Mouse (Mus musculus): Measurements from ENCODE around the gene Id3. TPM values are rescaled to one million over a fixed set of nuclear protein-coding genes. Genes with fewer than 3 reads are reported as not detected.
A peak's percentile ranks its signal among the peaks of the same experiment; 100 is the strongest.

The Id3 gene
- total and polyA plus RNA-seq, 3 experiments, result 18.3 to 116 (median 85.5) TPM

DNA sequence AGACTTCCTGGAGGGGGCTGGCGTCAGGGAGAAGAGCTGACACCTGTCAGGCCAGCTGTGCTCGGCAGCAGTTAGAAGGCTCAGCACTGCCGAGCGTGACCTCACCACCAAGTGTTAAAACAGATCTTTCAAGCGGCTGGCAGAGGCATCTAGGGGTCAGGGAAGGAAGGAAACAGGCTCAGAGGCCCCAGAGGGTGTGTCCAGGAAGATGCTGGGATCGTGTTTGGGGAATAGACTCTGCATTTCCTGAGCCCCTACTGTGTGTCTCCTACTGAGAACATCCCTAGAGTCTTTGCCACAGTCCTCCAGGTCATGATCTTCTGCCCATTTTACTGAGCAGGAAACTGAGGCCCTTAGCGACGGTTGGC is 33.9 kb downstream of the Id3 start (continued):
- no peak; the same call in 1 of the 2 replicates for TF ChIP-seq EP300 (IDR thresholded peaks at IDR 0.05; ENCODE audit: low read length)
- no peak for TF ChIP-seq HCFC1 (IDR thresholded peaks at IDR 0.05; ENCODE audit: low read depth, low read length)
- TF ChIP-seq UBTF (IDR thresholded peaks at IDR 0.05; ENCODE audit: low read depth, low read length), result no peak
- TF ChIP-seq MYC (IDR thresholded peaks at IDR 0.05; ENCODE audit: low read depth, low read length), result peak; percentile 74; the same call in 1 of the 2 replicates
- no peak for TF ChIP-seq ZNF384 (IDR thresholded peaks at IDR 0.05; ENCODE audit: low read depth, low read length)
- TF ChIP-seq POLR2AphosphoS2 (IDR thresholded peaks at IDR 0.05; ENCODE audit: low read depth, low read length), result no peak
- peak; percentile 47 for TF ChIP-seq ELF1 (IDR thresholded peaks at IDR 0.05; ENCODE audit: low read depth, low read length)

DNA sequence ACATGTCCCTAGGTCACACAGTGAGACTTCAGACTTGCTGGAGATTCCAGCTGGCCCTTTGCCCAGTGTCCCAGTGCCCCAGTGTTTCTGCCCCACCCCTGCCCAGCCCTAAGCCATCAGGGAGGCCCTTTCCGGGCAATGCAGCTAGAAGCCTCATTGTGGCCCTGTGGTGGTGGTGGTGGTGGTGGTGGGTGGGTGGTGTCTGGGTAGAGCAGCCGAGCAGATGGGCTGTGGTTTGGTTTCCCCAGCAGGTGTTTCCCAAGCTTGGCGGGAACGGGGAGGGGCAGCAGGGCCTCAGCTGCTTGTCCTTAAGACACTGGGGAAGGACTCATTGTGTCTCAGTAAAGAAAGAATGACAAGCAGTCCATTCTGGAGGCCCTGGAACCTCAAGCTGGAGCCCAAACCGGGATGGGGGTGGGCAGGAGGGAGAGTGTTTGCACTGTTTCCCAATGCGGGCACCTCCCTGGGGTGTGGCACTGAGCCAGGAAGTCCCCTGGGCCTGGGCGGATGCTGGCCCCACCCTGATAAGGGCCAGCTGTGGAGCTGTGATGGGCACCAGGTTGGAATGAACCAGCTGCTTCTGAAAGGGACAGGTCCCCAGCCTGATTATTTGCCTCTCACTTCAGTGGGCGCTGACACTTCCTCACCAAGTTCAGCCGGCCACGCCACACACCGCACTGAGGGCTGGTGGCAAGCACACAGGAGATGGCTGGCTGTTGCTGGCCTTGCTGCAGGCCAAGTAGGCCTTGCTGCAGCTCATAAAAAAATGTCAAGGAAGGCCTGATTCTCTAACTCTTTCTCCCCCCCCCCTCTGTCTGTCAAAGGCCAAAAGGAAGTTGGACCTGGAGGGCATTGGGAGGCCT is 34.5 kb downstream of the Id3 start:
- in situ Hi-C loops (cut with MboI; ENCODE audit: low pct_ligation_motif_present, low pct_unique_long_range_greater_than_20kb, low sequenced_read_pairs), result no loop called here
- dilution Hi-C loops (cut with MboI; ENCODE audit: extremely low pct_ligation_motif_present, extremely low pct_unique_long_range_greater_than_20kb, low sequenced_read_pairs), result no loop called here
- Histone ChIP-seq H3K4me1 (ENCODE audit: control insufficient read depth in 1 of 2, insufficient read depth in 2 of 2) (peaks cover 27 to 77% of the 10 kb centered on the region in 2 experiments), H3K27ac (ENCODE audit: insufficient read depth, low read depth) (peak overlapping the region; percentile 84), H3K27me3 (replicated peaks) (no peaks in the 10 kb centered on the region), H3K79me2 (replicated peaks; ENCODE audit: control insufficient read depth, extremely low read depth, insufficient read depth, poor library complexity, severe bottlenecking) (peaks cover 37% of the 10 kb centered on the region), H3K36me3 (replicated peaks in 1 of 2; ENCODE audit: control insufficient read depth in 1 of 2, insufficient read depth in 1 of 2, low read length in 1 of 2) (peaks cover 0 to 4% of the 10 kb centered on the region in 2 experiments), H3K9me3 (replicated peaks; ENCODE audit: low read length) (no peaks in the 10 kb centered on the region), H3K4me3 (replicated peaks in 1 of 3; ENCODE audit: low read depth in 2 of 3, low read length in 2 of 3, poor library complexity in 1 of 3) (peak overlapping the region in 2 of 3 experiments; percentile 1 to 10), H3K9ac (ENCODE audit: insufficient read depth, low read depth) (peak overlapping the region; percentile 75), H3K4me2 (ENCODE audit: insufficient read depth, low read depth, poor library complexity, severe bottlenecking) (peak overlapping the region; percentile 93)
- peak; percentile 86 for DNase-seq (ENCODE audit: extremely low read depth)
- TF ChIP-seq POLR2AphosphoS2 (IDR thresholded peaks at IDR 0.05; ENCODE audit: low read depth, low read length) (no peak), ZNF384 (IDR thresholded peaks at IDR 0.05; ENCODE audit: low read depth, low read length) (0 out of 2 replicates have a peak, but pooled peaks have one; percentile 17), ZMIZ1 (IDR thresholded peaks at IDR 0.05; ENCODE audit: low read depth, low read length) (0 out of 2 replicates have a peak, but pooled peaks have one; percentile 49), RCOR1 (conservative IDR thresholded peaks at IDR 0.05; ENCODE audit: low read depth, low read length) (peak; percentile 48; the same call in 1 of the 2 replicates), EP300 (IDR thresholded peaks at IDR 0.05; ENCODE audit: low read length) (peak; percentile 76), RAD21 (IDR thresholded peaks at IDR 0.05; ENCODE audit: low read depth, low read length) (no peak), TCF12 (IDR thresholded peaks at IDR 0.05; ENCODE audit: low read depth, low read length) (peak; percentile 98), PAX5 (IDR thresholded peaks at IDR 0.05; ENCODE audit: low read length) (no peak), ELF1 (IDR thresholded peaks at IDR 0.05; ENCODE audit: low read depth, low read length) (peak; percentile 43; the same call in 1 of the 2 replicates), SIN3A (IDR thresholded peaks at IDR 0.05; ENCODE audit: low read length) (peak; percentile 62), JUND (conservative IDR thresholded peaks at IDR 0.05; ENCODE audit: low read depth, low read length) (no peak), KAT2A (IDR thresholded peaks at IDR 0.05; ENCODE audit: insufficient replicate concordance, low read length) (0 out of 2 replicates have a peak, but pooled peaks have one; percentile 8), MAX (IDR thresholded peaks at IDR 0.05; ENCODE audit: low read length) (peak; percentile 8; the same call in 1 of the 2 replicates), ZC3H11A (IDR thresholded peaks at IDR 0.05; ENCODE audit: low read depth, low read length) (no peak), NELFE (IDR thresholded peaks at IDR 0.05; ENCODE audit: low read depth, low read length) (no peak), MEF2A (IDR thresholded peaks at IDR 0.05; ENCODE audit: borderline replicate concordance, low read depth, low read length) (peak; percentile 55; the same call in 1 of the 2 replicates), E2F4 (IDR thresholded peaks at IDR 0.05; ENCODE audit: insufficient replicate concordance, low read depth, low read length) (peak; percentile 86; the same call in 1 of the 2 replicates), MAZ (IDR thresholded peaks at IDR 0.05; ENCODE audit: low read depth, low read length) (peak; percentile 72), BHLHE40 (IDR thresholded peaks at IDR 0.05; ENCODE audit: low read depth, low read length) (peak; percentile 77), IRF4 (IDR thresholded peaks at IDR 0.05; ENCODE audit: low read depth, low read length) (peak; percentile 76), POLR2A (IDR thresholded peaks at IDR 0.05; ENCODE audit: low read depth, low read length) (no peak; the same call in 1 of the 2 replicates), JUN (IDR thresholded peaks at IDR 0.05; ENCODE audit: insufficient read depth, low read depth, low read length) (no peak), CTCF (conservative IDR thresholded peaks at IDR 0.05 in 1 of 2, IDR thresholded peaks at IDR 0.05 in 1 of 2; ENCODE audit: low read depth in 2 of 2, low read length in 2 of 2) (no peak), CHD2 (IDR thresholded peaks at IDR 0.05; ENCODE audit: low read length) (peak; percentile 71), ETS1 (conservative IDR thresholded peaks at IDR 0.05; ENCODE audit: low read depth, low read length) (peak; percentile 89), MXI1 (IDR thresholded peaks at IDR 0.05; ENCODE audit: low read depth, low read length) (peak; percentile 69; the same call in 1 of the 2 replicates), UBTF (IDR thresholded peaks at IDR 0.05; ENCODE audit: low read depth, low read length) (no peak), CHD1 (IDR thresholded peaks at IDR 0.05; ENCODE audit: low read depth, low read length) (no peak), NRF1 (IDR thresholded peaks at IDR 0.05; ENCODE audit: low read depth, low read length) (0 out of 2 replicates have a peak, but pooled peaks have one; percentile 10), MYC (IDR thresholded peaks at IDR 0.05; ENCODE audit: low read depth, low read length) (no peak; the same call in 1 of the 2 replicates), TBP (conservative IDR thresholded peaks at IDR 0.05; ENCODE audit: low read depth, low read length) (0 out of 2 replicates have a peak, but pooled peaks have one; percentile 40), HCFC1 (IDR thresholded peaks at IDR 0.05; ENCODE audit: low read depth, low read length) (peak; percentile 45), MAFK (IDR thresholded peaks at IDR 0.05; ENCODE audit: insufficient replicate concordance, low read length) (0 out of 2 replicates have a peak, but pooled peaks have one; percentile 1)

Data from CH12.LX (cell line).